Mouse (Mus musculus) megakaryocyte, adult 5-6 weeks (primary cell): Measurements from ENCODE around the gene Cd163l1. TPM values are rescaled to one million over a fixed set of nuclear protein-coding genes. Genes with fewer than 3 reads are reported as not detected.

Source experiments
- ATAC-seq: 2 replicates; pipeline ENCODE4 v1.8.0; 2016; ENCODE audit warnings: mild to moderate bottlenecking, inconsistent platforms; ENCODE audit not compliant: poor library complexity, severe bottlenecking
- total RNA-seq, 2 experiments: library from RNA; stranded (forward) in 1 of 2; stranded (reverse) in 1 of 2; fragments of 153-499, 151-499 nt in 1 of 2; fragments of 221-1000, 200-1000 nt in 1 of 2; gene quantifications; 2 replicates each; pipeline versions ENCODE4 v1.2.3 to v1.2.4; 2015 to 2017

Cd163l1 gene
- 0.11 and 0.41 TPM in 2 replicates for total RNA-seq (2015)
- 0.44 and 0.61 TPM in 2 replicates for total RNA-seq (2017)

GRCm38 (mm10) chr7:140217967-140218366, at the start of gene Cd163l1:
Gene Cd163l1, plus strand, starts transcription at chr7:140218267.
- ATAC-seq: no peak

GRCm38 (mm10) chr7:140169386-140169785, 48.7 kb upstream of the Cd163l1 start:
- no peak for ATAC-seq

DNA sequence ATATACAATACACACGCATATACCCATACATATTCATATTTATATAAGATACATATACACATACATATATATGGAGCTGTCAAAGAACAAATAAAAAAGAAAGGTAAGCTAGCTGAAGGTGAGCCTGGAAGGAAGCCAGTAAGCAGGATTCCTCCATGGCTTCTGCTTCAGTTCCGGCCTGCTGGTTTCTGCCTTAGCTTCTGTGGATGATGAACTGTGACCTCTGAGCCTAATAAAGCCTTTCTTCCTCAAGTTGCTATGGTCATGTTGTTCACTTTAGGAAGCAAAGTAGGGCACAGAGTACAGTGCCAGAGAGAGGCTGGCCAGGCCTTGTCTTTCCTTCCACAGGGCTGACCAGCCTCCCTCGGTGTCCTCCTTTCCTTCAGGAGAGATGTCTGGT, 47.2 kb upstream of the Cd163l1 start:
- no peak for ATAC-seq

DNA sequence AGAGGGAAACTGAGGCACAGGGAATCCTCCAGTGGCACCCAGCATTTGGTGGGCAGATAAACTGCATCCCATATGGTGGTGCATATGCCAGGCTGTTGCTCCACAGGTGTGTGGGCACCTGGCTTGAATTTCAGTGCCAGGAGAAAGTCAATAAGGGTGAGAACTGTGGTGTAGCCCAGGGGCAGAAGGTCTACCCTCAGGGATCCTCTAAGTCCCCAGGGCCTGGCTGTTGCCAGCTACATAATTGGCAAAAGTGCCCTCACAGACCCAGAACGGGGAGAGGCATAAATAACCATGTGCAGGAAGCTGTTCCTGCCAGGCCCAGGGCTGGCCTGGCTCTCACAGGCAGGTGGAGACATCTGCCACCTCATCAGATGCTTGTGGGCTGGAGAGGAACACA, 45.1 kb upstream of the Cd163l1 start, which contains the start of gene Olfr523:
Olfr523 (plus strand) TSS at position 282 of the 400 bp plus-strand sequence.
- no peak for ATAC-seq

- no peak for ATAC-seq
Measured at GRCm38 (mm10) chr7:140179176-140179575, 38.9 kb upstream of the Cd163l1 start.

- ATAC-seq: no peak
Measured at GRCm38 (mm10) chr7:140180692-140181091, 37.4 kb upstream of the Cd163l1 start.

DNA sequence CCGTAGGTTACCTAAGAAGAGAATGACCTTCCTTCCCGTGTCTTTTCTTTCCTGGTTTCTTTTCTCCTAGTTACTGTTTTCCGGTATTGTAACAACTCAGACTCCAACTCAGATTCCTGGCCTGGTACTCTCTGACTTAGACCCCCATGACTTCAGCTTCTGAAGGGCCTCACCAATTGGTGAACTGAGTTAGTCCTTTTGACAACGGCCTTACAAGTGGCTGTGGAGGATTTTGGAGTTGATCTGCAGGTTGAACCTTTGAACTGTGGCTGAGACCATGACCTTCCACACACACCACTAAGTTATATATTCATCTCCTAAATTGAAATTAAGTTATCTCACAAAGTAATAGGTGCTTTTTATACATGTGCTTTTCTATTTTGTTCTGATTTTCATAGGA, 33.9 kb upstream of the Cd163l1 start:
- ATAC-seq: no peak

DNA sequence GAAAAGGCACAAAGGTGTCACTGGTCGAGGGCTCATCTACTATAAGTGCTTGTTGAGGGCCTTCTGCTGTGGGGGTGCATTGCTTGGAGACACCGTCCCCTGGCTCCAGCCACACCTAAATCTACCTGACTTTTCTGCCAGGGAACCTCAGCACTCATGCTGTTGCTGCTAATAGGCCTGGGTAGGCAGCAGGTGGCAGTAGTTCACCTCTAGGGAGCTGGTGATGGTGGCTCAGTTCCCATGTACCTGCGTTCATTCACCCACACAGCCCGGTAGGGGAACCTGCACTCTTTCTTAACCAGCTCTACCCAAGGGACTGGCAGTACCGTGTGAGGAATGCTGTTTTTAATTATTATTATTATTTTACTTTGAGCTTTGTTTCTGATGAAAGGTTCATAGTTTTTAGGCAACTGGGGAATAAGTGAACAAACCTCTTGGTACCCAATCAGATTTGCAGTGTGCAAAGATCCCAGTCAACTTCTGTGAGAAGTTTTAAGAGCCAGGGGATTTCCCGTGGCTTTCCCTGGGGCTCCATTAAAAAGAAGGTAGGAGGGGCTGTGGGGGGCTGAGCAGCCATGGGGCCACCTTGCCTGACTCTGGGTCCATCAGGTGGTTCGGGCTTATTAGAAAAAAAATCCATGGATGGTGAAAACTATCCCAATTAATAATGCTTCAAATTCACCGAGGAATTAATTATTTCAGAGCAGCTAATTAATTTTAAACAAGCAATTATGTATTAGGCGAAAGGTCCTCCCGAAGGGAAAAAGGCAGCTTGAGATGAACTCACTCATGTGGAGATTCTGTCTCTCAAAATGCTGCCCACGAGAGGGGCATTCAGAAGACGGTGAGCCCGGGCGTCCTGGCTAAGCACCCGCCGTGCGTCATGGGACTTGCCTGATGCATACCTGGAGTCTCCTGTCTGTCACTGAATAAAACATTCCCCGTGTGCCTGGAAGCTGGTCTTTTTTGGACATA, 31.1 kb upstream of the Cd163l1 start:
- ATAC-seq: 0 out of 2 replicates have a peak, but pooled peaks have one; percentile 35

DNA sequence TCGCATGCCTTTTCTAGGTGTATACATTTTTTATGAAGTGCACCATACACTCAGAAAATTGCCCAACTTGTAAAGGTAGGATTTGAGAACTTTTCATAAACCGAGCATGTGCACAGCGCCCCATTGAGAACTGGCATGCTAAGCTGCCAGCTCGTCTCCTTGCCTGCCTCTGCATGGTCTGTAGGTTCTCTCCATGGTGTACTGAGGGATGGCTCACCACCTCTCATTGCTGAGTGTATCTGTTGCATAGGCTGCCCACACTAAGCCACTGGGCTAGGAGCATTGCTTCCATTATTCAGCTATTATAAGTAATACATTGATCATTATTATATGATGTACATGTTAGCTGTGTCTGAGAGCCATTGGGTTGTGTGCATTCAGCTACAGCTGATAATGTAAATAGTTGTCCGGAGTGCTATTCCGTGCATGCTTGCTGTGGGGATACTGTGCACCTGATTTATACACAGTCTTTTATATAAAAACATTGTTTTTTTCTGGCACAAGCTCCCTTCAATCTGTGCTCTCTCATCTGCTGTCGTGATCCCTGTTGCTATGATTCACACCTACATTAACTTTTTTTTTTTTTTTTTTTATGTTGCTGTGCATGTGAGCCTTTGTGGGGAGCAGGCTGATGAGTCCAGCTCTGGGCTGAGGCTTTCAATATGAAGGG, 30.2 kb upstream of the Cd163l1 start:
- no peak for ATAC-seq

DNA sequence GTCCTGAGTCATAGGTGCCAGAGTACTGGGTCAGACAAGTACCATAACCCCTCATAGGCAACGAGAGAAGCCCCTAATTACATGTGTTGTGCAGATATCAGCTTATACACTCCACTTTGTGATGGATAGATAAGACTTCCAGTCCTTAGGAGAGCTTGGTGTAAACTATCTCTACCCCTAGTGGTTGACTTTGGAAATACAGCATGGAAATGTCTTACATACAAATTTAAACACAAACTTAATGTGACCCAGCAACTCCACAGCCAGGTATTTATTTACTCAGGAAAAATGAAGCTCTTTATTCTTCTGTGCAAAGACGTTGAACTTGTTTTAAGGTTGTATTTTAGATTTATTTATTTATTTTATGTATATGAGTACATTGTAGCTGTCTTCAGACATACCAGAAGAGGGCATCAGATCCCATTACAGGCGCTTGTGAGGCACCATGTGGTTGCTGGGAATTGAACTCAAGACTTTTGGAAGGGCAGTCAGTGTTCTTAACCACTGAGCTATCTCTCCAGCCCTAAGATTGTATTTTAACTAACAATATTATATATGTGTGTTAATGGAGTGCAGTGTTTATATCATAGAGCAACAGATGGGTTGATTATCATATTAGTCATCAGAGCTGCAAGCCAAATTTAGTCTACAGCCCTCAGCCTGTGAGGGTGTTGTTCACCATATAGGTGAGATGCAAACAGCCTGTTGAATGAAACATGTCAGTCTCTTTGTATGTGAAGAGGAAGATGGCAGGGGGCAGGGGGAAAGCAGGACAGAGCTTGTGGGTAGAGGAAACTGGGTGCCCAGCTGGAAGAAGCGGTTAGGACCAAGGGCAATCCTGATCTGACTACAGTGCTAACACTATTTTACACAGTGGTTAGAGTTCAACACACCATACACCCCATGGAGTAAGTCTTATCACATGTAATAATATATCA, 29.4 kb upstream of the Cd163l1 start:
- 0 out of 2 replicates have a peak, but pooled peaks have one; percentile 47 for ATAC-seq

DNA sequence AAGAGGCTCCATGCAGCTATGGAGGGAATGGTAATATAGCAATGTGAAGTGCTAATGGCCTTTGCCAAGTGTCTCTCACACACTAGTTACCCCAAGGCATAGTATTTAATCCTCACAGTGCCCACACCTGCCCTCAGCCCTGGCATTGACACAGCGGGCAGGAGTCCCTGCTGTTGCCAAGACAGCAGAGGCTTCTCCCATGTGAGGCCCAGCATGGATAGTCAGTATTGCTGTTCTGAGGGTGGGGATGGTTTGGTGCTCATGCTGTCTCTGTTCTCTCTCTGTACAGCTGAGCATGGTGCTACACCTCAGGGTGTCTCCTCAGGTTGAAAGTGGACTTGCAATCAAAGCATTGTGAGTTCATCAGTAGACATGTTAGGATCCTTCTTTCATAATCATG, 27.6 kb upstream of the Cd163l1 start:
- ATAC-seq: no peak

DNA sequence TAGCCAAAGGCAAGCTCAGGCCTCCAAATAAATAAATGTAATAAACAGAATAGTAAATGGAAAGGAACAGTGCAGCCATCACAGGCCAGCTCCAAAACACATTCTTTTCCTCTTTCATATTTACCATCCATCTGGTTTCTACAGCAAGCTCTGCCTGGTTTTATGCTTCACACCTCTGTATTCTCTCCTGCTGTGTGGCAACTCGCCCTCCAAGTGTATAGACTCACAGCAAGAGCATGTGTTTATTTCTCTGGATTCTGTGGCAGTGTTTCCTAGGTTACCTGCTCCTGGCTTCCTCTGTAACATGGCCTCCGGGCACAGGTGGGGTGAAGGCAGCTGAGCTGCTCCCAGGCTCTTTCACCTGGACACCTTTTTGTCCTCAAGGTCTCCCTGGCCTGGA, 25.6 kb upstream of the Cd163l1 start:
- ATAC-seq: no peak

GRCm38 (mm10) chr7:140192851-140193250, 25.2 kb upstream of the Cd163l1 start:
- ATAC-seq: no peak

DNA sequence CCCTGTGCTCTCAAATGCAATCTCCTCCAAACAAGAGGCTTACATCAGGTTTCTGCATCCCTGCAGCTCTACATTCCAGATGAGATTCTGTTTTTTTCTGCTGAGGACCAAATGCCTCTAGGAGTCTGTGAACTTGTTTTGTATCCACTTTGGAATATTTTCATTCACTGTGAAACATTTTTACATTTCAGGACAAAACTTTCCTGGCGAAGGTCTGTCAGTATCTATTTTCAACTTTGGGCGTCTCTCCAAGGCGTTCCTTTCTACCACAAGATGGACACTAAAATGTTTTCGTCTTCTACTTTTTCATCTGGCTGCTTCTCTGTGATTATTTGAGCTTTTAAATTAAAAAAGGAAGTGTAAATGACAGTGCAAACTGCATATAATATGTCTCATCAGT, 24.0 kb upstream of the Cd163l1 start:
- no peak for ATAC-seq

- ATAC-seq: no peak
Measured at GRCm38 (mm10) chr7:140196002-140196401, 22.1 kb upstream of the Cd163l1 start.

DNA sequence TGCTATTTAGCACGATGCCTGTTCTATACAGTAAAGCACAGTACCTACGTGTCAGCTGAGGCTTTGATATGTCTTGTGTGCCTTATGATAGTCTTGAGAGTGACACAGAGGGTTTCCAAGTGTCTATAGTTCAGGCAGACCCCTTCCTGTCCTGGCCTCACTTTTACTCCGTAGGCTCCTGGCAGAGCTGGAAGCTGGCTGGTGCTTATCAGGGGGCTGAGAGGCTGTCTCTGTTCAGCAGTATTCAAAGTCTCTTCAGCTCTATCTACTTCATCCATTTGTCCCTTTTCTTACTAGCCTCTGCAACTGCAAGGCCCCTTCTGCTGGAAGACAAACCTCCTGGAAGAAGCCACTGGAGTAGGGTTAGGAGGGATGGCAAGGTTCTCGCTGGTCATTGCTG, 17.0 kb upstream of the Cd163l1 start:
- no peak for ATAC-seq

- no peak for ATAC-seq
Measured at GRCm38 (mm10) chr7:140205864-140206263, 12.2 kb upstream of the Cd163l1 start, which contains the start of gene Olfr524. Gene Olfr524, minus strand, starts transcription at chr7:140205964.

- ATAC-seq: no peak
Measured at GRCm38 (mm10) chr7:140206904-140207303, 11.2 kb upstream of the Cd163l1 start.

DNA sequence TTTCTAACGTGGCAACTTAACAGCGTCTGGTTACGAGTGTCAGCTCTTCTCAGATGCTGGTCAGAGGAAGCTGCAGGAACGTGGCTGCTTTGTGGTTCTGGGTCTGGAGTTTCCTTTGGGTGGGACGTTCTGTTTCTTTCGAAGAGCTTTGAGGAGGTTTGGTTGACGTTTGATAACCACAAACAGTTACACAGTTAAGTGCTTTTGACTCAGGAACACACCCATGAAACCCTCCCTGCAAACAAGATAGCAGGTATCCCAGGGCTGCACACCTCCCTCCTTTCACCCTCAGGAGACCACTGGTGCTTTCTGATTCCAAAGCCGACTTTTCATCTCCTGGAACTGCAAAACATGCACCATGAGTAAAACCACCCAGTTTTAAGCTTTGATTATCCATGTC, 9.9 kb upstream of the Cd163l1 start:
- ATAC-seq: peak; percentile 56

DNA sequence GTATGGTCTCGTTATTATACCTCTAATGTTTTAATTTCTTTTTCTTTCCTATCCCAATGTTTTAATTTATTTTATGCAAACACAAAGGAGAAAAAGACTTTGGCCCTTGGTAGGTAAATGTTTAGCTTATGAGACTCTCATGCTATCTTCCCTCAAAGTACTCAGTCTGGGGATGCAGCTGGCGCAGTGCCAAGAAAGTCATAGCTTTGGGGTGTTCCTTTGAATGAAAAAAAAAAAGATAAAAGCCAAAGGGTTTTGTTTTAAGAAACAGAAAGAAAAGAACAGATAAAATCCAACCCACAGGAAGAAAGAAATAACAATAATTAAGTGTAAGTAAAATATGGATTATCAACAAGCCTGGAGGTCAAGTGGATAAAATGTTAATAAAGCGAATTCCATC, 9.4 kb upstream of the Cd163l1 start:
- no peak for ATAC-seq

GRCm38 (mm10) chr7:140213841-140214240, 4.2 kb upstream of the Cd163l1 start:
- peak; percentile 51 for ATAC-seq
